Mouse (Mus musculus) megakaryocyte, embryonic 14.5 days (primary cell): ENCODE data around the gene Oxsr1. TPM values are rescaled to one million over a fixed set of nuclear protein-coding genes. Genes with fewer than 3 reads are reported as not detected.

ENCODE experiments used
- H3K27me3 ChIP-seq: replicated peaks from 2 replicates; pipeline ENCODE3; 2012; ENCODE audit warnings: inconsistent platforms
- H3K36me3 ChIP-seq: replicated peaks from 2 replicates; pipeline ENCODE3; 2012; ENCODE audit warnings: low read length, inconsistent platforms, mixed read lengths
- H3K4me1 ChIP-seq: 2 replicates; pipeline ENCODE4 v1.6.1; 2012; ENCODE audit warnings: inconsistent platforms
- H3K4me3 ChIP-seq: replicated peaks from 2 replicates; pipeline ENCODE3; 2012; ENCODE audit warnings: moderate library complexity, mild to moderate bottlenecking, inconsistent platforms
- H3K9me3 ChIP-seq: 2 replicates; pipeline ENCODE4 v1.6.1; 2012; ENCODE audit warnings: inconsistent platforms
- FLI1 ChIP-seq: IDR thresholded peaks from 2 replicates; pipeline ENCODE4 v1.6.1; 2012; ENCODE audit warnings: low read length, inconsistent platforms, mixed read lengths
- GATA1 ChIP-seq: IDR thresholded peaks from 3 replicates; pipeline ENCODE4 v1.6.1; 2012; ENCODE audit warnings: mixed read lengths, low read length, inconsistent platforms, borderline replicate concordance
- polyA plus RNA-seq: library from polyadenylated mRNA; stranded (reverse); fragments of >175 nt; gene quantifications from 2 replicates; pipeline ENCODE4 v1.2.3, GENCODE M21; 2012; ENCODE audit warnings: low replicate concordance; ENCODE audit not compliant: insufficient read depth

Oxsr1 gene
- polyA plus RNA-seq, 1 experiment = 8.2 TPM

- Histone ChIP-seq H3K36me3 (peaks cover 17% of the 10 kb centered on the region), H3K4me1 (peaks cover 20% of the 10 kb centered on the region), H3K27me3 (peaks cover 11% of the 10 kb centered on the region), H3K4me3 (no peak overlapping the region), H3K9me3 (no peaks in the 10 kb centered on the region)
- no peak for TF ChIP-seq GATA1
Measured at GRCm38 (mm10) chr9:119353926-119354325, 31.7 kb upstream of the Oxsr1 start.

DNA sequence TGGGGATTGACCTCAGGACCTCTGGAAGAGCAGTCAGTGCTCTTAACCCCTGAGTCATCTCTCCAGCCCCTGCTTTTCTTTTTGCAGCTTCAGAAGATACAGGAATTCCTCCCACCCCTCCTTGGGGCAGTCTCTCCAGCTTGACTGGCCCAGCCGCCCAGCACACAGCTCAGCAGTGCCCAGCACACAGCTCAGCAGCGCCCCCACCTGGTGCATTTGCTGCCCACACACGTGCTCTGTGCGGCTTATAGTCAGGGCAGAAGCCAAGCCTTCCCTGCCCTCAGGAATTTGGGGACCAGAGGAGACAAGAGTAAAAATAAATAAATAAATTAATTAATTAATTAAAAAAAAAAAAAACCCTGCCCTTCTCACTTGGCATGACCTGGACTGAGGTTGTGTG is 29.8 kb upstream of the Oxsr1 start:
- TF ChIP-seq FLI1 = no peak
- H3K4me1 ChIP-seq = peaks cover 7% of the 10 kb centered on the region
- H3K36me3 ChIP-seq = peaks cover 34% of the 10 kb centered on the region
- H3K9me3 ChIP-seq = no peaks in the 10 kb centered on the region
- no peaks in the 10 kb centered on the region for H3K27me3 ChIP-seq
- H3K4me3 ChIP-seq = no peak overlapping the region

- TF ChIP-seq GATA1 = no peak
- no peak for TF ChIP-seq FLI1
- H3K4me3 ChIP-seq = no peak overlapping the region
- H3K4me1 ChIP-seq = peaks cover 7% of the 10 kb centered on the region
- peaks cover 40% of the 10 kb centered on the region for H3K36me3 ChIP-seq
- H3K27me3 ChIP-seq = no peaks in the 10 kb centered on the region
- H3K9me3 ChIP-seq = no peaks in the 10 kb centered on the region
Measured at GRCm38 (mm10) chr9:119350947-119351705, 28.9 kb upstream of the Oxsr1 start.

DNA sequence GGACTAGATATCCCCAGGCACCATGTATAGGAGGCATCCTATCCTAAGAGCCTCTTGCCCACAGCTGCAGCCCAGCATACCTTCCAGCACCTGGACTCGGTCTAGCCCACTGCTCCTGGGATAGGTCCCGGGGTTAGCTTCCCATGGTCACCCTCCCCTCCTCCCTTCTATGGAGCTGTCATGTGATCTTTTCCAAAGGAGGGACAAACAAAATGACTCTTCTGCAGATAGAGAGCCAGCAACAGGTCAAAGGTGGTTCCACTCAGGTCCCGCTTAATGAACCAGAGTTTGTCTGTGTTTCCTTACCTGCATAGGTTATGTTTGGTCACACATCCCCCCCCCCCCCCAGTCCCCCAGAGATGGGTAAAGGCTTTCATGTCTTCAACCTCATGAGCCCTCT is 28.3 kb upstream of the Oxsr1 start:
- H3K4me3 ChIP-seq = no peak overlapping the region
- H3K9me3 ChIP-seq = no peaks in the 10 kb centered on the region
- no peaks in the 10 kb centered on the region for H3K27me3 ChIP-seq
- peaks cover 7% of the 10 kb centered on the region for H3K4me1 ChIP-seq
- H3K36me3 ChIP-seq = peaks cover 46% of the 10 kb centered on the region
- TF ChIP-seq GATA1 (no peak), FLI1 (no peak)

DNA sequence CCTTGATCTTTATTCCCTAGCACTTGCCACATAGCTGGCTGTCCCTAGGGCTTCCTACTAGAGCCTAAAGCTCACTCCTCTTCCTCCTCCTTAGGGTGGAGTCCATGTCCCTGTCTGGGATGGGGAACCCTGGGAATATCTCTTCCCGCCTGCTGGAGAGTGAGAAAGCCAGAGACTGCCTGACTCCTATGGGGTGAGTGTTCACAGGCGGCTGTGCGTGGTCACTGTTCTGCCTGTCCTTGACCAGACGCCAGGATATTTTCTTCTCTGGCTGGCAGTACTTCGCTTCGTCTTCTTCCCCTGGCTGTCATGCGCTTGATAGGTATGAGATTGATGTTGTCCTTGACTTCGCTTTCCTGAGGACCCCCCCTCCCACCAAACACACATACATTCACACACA is 24.1 kb upstream of the Oxsr1 start:
- no peak for TF ChIP-seq FLI1
- TF ChIP-seq GATA1 = no peak

GRCm38 (mm10) chr9:119342728-119343127 is 20.5 kb upstream of the Oxsr1 start:
- peaks cover 35% of the 10 kb centered on the region for H3K4me1 ChIP-seq
- H3K36me3 ChIP-seq = peaks cover 60% of the 10 kb centered on the region
- no peaks in the 10 kb centered on the region for H3K27me3 ChIP-seq
- no peaks in the 10 kb centered on the region for H3K9me3 ChIP-seq
- H3K4me3 ChIP-seq = no peak overlapping the region
- TF ChIP-seq GATA1 (no peak), FLI1 (no peak)

More for the DNA sequence above, 24.1 kb upstream of the Oxsr1 start:
- Histone ChIP-seq H3K27me3 (no peaks in the 10 kb centered on the region), H3K4me1 (peaks cover 20% of the 10 kb centered on the region), H3K9me3 (no peaks in the 10 kb centered on the region), H3K36me3 (peaks cover 77% of the 10 kb centered on the region), H3K4me3 (no peak overlapping the region)

- Histone ChIP-seq H3K4me1 (peaks cover 50% of the 10 kb centered on the region), H3K9me3 (no peaks in the 10 kb centered on the region), H3K4me3 (peak within 1 kb of the TSS; percentile 96), H3K36me3 (peaks cover 62% of the 10 kb centered on the region), H3K27me3 (no peaks in the 10 kb centered on the region)
- no peak for TF ChIP-seq GATA1
- no peak for TF ChIP-seq FLI1
Measured at GRCm38 (mm10) chr9:119340909-119341816, 18.9 kb upstream of the Oxsr1 start, which contains the start of gene Myd88. Gene Myd88, minus strand, starts transcription at chr9:119341411.

DNA sequence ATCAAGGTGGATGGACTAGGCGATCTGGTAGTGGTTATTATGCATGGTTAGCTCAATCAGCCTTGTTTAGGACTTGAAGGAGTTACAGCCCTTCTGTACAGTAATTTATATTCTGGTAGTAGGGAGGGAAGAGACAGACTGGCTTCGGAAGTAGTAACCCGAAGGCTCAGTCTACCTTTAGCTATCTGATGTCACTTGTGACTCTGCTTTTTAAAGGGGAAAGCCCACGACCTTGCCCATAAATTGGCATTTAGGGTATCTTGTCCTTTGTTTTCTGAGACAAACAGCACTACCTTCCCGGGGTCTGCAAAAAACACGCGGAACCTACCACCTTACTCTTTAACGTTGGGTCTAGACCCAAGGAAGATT is 18.0 kb upstream of the Oxsr1 start:
- peaks cover 58% of the 10 kb centered on the region for H3K4me1 ChIP-seq
- H3K4me3 ChIP-seq = peak overlapping the region; percentile 96
- TF ChIP-seq FLI1 (no peak), GATA1 (no peak)
- peaks cover 62% of the 10 kb centered on the region for H3K36me3 ChIP-seq
- no peaks in the 10 kb centered on the region for H3K9me3 ChIP-seq
- H3K27me3 ChIP-seq = no peaks in the 10 kb centered on the region

GRCm38 (mm10) chr9:119339558-119340211 is 17.5 kb upstream of the Oxsr1 start, which contains the start of gene Acaa1a:
Gene Acaa1a, plus strand, starts transcription at chr9:119339676.
- Histone ChIP-seq H3K27me3 (no peaks in the 10 kb centered on the region), H3K4me3 (peak within 1 kb of the TSS; percentile 96), H3K9me3 (no peaks in the 10 kb centered on the region), H3K4me1 (peaks cover 63% of the 10 kb centered on the region), H3K36me3 (peaks cover 57% of the 10 kb centered on the region)
- no peak for TF ChIP-seq FLI1
- no peak for TF ChIP-seq GATA1
